Mouse (Mus musculus) embryonic facial prominence, embryonic 14.5 days (tissue): ENCODE measurements around the gene Syne1. TPM values are rescaled to one million over a fixed set of nuclear protein-coding genes. Genes with fewer than 3 reads are reported as not detected.

Experiments
- ATAC-seq: fragments of 200-750 bp; cut with Nextera tagmentation; 2 replicates; pipeline ENCODE4 v1.8.0; 2017; ENCODE audit warnings: low read depth, moderate number of reproducible peaks, moderate TSS enrichment
- DNase-seq: peaks from one replicate; pipeline ENCODE4 v3.0.0-alpha.2; 2015; ENCODE audit warnings: low spot score
- H3K27ac ChIP-seq: fragments of 300-500 bp; sonication (generic); replicated peaks from 2 replicates; pipeline ENCODE4 v1.5.1; 2014; ENCODE audit warnings: low read depth, mild to moderate bottlenecking, low read length, moderate library complexity
- H3K27me3 ChIP-seq: fragments of 300-500 bp; sonication (generic); replicated peaks from 2 replicates; pipeline ENCODE4 v1.6.1; 2014; ENCODE audit warnings: low read length; ENCODE audit not compliant: control insufficient read depth, insufficient read depth
- H3K36me3 ChIP-seq: fragments of 300-500 bp; sonication (generic); 2 replicates; pipeline ENCODE4 v1.6.1; 2014; ENCODE audit warnings: low read length, mixed read lengths; ENCODE audit not compliant: control insufficient read depth, insufficient read depth
- H3K4me1 ChIP-seq: fragments of 300-500 bp; sonication (generic); 2 replicates; pipeline ENCODE4 v1.6.1; 2014; ENCODE audit warnings: antibody characterized with exemption, low read length; ENCODE audit not compliant: control insufficient read depth, insufficient read depth
- H3K4me2 ChIP-seq: fragments of 300-500 bp; sonication (generic); 2 replicates; pipeline ENCODE4 v1.6.1; 2014; ENCODE audit warnings: low read depth, mild to moderate bottlenecking, low read length, moderate library complexity, mixed read lengths
- H3K4me3 ChIP-seq: fragments of 300-500 bp; sonication (generic); 2 replicates; pipeline ENCODE4 v1.5.1; 2014; ENCODE audit warnings: low read depth, mild to moderate bottlenecking, low read length
- H3K9ac ChIP-seq: fragments of 300-500 bp; sonication (generic); 2 replicates; pipeline ENCODE4 v1.6.1; 2014; ENCODE audit warnings: low read depth, mild to moderate bottlenecking, low read length, moderate library complexity, mixed read lengths
- H3K9me3 ChIP-seq: fragments of 300-500 bp; sonication (generic); 2 replicates; pipeline ENCODE4 v1.6.1; 2016; ENCODE audit warnings: low read length; ENCODE audit not compliant: control insufficient read depth
- WGBS: fragments of 180-500 bp; shearing (Covaris S2); extraction: QIAGEN DNeasy Blood & Tissue Kit; methylation state at CpG from one replicate; pipeline ENCODE4 v1.1.7; 2014; 5-methylcytosine and 5-hydroxymethylcytosine counted together
- polyA plus RNA-seq: library from polyadenylated mRNA; unstranded; fragments of >200 nt; fragmentation: Nextera tagmentation; extraction: Ambion mirVana; gene quantifications from 2 replicates; pipeline ENCODE4 v1.2.1, GENCODE M21; 2014

The Syne1 gene
- polyA plus RNA-seq, 1 experiment from 2014 or later, result 14.4 TPM

GRCm38 (mm10) chr10:5295291-5295891, 255.9 kb downstream of the Syne1 start:
- peak; percentile 81 for DNase-seq
- Histone ChIP-seq H3K27ac (no peak overlapping the region), H3K9ac (no peak overlapping the region), H3K4me1 (no peaks in the 10 kb centered on the region), H3K4me2 (0 out of 2 replicates have a peak overlapping the region, but pooled peaks have one; percentile 10), H3K9me3 (peaks cover 7% of the 10 kb centered on the region; the same call in 1 of the 2 replicates), H3K36me3 (no peaks in the 10 kb centered on the region), H3K27me3 (no peaks in the 10 kb centered on the region), H3K4me3 (no peak overlapping the region)
- WGBS, result 18% methylated on average over 7 of the region's 7 CpGs
- ATAC-seq, result no peak

GRCm38 (mm10) chr10:5289575-5289909, 261.7 kb downstream of the Syne1 start:
- peak overlapping the region; percentile 41 for H3K9ac ChIP-seq
- H3K4me3 ChIP-seq, result peak overlapping the region; percentile 33; the same call in 1 of the 2 replicates

GRCm38 (mm10) chr10:5288716-5289574, 262.3 kb downstream of the Syne1 start:
- H3K9me3 ChIP-seq, result peaks cover 10% of the 10 kb centered on the region; the same call in 1 of the 2 replicates
- peak; percentile 92 for DNase-seq
- H3K27ac ChIP-seq, result peak overlapping the region; percentile 91
- H3K4me1 ChIP-seq, result peaks cover 14% of the 10 kb centered on the region; the same call in 1 of the 2 replicates
- no peaks in the 10 kb centered on the region for H3K36me3 ChIP-seq
- peak overlapping the region; percentile 41 for H3K9ac ChIP-seq
- H3K4me3 ChIP-seq, result peak overlapping the region; percentile 33
- WGBS, result 13% methylated on average over 19 of the region's 19 CpGs
- no peaks in the 10 kb centered on the region for H3K27me3 ChIP-seq
- H3K4me2 ChIP-seq, result peak overlapping the region; percentile 49
- ATAC-seq, result peak; percentile 95

More at GRCm38 (mm10) chr10:5289575-5289909, 261.7 kb downstream of the Syne1 start:
- Histone ChIP-seq H3K4me1 (peaks cover 14% of the 10 kb centered on the region; the same call in 1 of the 2 replicates), H3K36me3 (no peaks in the 10 kb centered on the region), H3K27ac (peak overlapping the region; percentile 91), H3K9me3 (peaks cover 10% of the 10 kb centered on the region; the same call in 1 of the 2 replicates), H3K27me3 (no peaks in the 10 kb centered on the region), H3K4me2 (peak overlapping the region; percentile 49)
- WGBS, result 56% methylated on average over 5 of the region's 5 CpGs
- DNase-seq (no peak), ATAC-seq (0 out of 2 replicates have a peak, but pooled peaks have one; percentile 1)

DNA sequence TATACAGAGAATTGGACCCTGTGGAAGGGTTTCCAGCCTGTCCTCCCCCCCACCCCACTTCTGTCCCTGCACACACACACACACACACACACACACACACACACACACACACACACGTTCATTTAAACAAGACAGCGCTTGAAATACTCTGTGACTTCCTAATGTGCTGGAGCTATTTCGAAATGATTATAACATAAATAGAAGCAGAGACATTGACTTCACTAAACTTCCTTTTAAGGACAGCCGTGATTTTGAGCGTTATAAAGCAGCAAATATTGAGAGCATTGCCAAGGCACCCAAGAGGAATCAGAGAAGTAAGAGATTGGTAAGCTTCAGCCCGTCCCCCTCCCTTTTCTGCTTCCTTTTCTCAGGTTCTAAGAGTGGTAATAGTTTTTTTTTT, 263.0 kb downstream of the Syne1 start:
- no peak for ATAC-seq
- WGBS, result 30% methylated on average over 6 of the region's 6 CpGs
- peak; percentile 34 for DNase-seq
- Histone ChIP-seq H3K36me3 (no peaks in the 10 kb centered on the region), H3K4me3 (peak overlapping the region; percentile 33), H3K9ac (peak overlapping the region; percentile 41), H3K27me3 (no peaks in the 10 kb centered on the region), H3K27ac (peak overlapping the region; percentile 45; the same call in 1 of the 2 replicates), H3K4me1 (peaks cover 14% of the 10 kb centered on the region; the same call in 1 of the 2 replicates), H3K9me3 (peaks cover 10% of the 10 kb centered on the region; the same call in 1 of the 2 replicates), H3K4me2 (peak overlapping the region; percentile 49)

DNA sequence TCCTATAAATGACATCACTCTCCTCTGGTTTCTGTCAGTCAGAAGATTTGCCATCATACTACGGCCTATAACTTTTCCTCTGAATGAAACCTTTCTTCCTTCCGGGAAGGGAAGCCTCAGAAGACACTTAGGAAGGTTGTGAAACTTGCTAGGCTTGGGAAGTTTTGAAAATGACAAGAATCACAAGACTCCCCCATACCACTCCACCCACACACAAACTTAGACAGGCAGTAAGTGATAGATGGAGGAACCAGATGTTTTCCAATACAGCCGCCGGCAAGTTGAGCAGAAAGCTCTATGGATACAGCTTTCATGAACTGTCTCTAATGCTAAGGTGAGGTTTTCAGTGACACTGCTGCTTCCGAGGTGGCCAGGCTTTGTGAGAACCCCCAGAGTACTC, 275.5 kb downstream of the Syne1 start:
- DNase-seq (no peak), ATAC-seq (no peak)
- Histone ChIP-seq H3K27ac (no peak overlapping the region), H3K4me2 (no peak overlapping the region), H3K36me3 (no peaks in the 10 kb centered on the region), H3K9ac (no peak overlapping the region), H3K4me1 (no peaks in the 10 kb centered on the region), H3K27me3 (no peaks in the 10 kb centered on the region), H3K4me3 (no peak overlapping the region), H3K9me3 (0 out of 2 replicates have a peak, but pooled peaks cover 5% of the 10 kb centered on the region)
- WGBS, result 85% methylated on average over 5 of the region's 5 CpGs

- no peaks in the 10 kb centered on the region for H3K36me3 ChIP-seq
- no peak overlapping the region for H3K9ac ChIP-seq
- no peak overlapping the region for H3K27ac ChIP-seq
- no peak overlapping the region for H3K4me2 ChIP-seq
- H3K4me3 ChIP-seq, result no peak overlapping the region
- no peaks in the 10 kb centered on the region for H3K9me3 ChIP-seq
- DNase-seq (no peak), ATAC-seq (no peak)
- H3K27me3 ChIP-seq, result no peaks in the 10 kb centered on the region
- 91% methylated on average over 2 of the region's 2 CpGs for WGBS
- H3K4me1 ChIP-seq, result no peaks in the 10 kb centered on the region
Measured at GRCm38 (mm10) chr10:5270641-5271040, 280.6 kb downstream of the Syne1 start.

DNA sequence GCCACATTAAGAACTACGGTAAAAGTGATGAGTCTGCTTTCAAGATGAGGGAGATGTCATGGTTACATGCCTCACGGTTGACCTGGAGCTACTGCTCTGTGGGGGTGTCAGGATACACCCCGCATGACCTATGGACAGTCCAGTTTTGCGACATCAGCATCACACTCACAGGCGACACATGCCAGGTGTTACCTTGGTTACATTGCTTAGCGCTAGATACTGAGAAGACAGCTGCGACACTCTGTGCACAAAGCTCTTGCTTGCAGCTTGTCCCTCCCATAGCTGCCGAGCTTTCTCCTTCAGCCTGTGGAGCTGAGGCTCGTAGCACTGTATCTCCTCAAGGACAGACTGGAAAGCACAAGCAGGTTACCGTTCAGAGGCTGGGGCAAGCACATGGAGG, 286.9 kb downstream of the Syne1 start:
- Histone ChIP-seq H3K9ac (no peak overlapping the region), H3K27me3 (no peaks in the 10 kb centered on the region), H3K36me3 (peaks cover 7% of the 10 kb centered on the region; the same call in 1 of the 2 replicates), H3K4me2 (no peak overlapping the region), H3K4me3 (no peak overlapping the region), H3K4me1 (no peaks in the 10 kb centered on the region), H3K9me3 (no peaks in the 10 kb centered on the region), H3K27ac (no peak overlapping the region)
- DNase-seq, result no peak
- 62% methylated on average over 10 of the region's 10 CpGs for WGBS
- peak; percentile 18; the same call in 1 of the 2 replicates for ATAC-seq

- H3K4me3 ChIP-seq, result no peak overlapping the region
- WGBS, result 74% methylated on average over 8 of the region's 8 CpGs
Measured at GRCm38 (mm10) chr10:5262636-5263035, 288.6 kb downstream of the Syne1 start.

More at GRCm38 (mm10) chr10:5262636-5263035, 288.6 kb downstream of the Syne1 start:
- Histone ChIP-seq H3K9me3 (peaks cover 9% of the 10 kb centered on the region), H3K27me3 (no peaks in the 10 kb centered on the region), H3K36me3 (peaks cover 16% of the 10 kb centered on the region), H3K27ac (no peak overlapping the region), H3K4me2 (no peak overlapping the region), H3K4me1 (no peaks in the 10 kb centered on the region), H3K9ac (no peak overlapping the region)
- ATAC-seq (no peak), DNase-seq (no peak)
